Mouse (Mus musculus): ENCODE measurements around the gene Sac3d1.

Sac3d1 gene

DNA sequence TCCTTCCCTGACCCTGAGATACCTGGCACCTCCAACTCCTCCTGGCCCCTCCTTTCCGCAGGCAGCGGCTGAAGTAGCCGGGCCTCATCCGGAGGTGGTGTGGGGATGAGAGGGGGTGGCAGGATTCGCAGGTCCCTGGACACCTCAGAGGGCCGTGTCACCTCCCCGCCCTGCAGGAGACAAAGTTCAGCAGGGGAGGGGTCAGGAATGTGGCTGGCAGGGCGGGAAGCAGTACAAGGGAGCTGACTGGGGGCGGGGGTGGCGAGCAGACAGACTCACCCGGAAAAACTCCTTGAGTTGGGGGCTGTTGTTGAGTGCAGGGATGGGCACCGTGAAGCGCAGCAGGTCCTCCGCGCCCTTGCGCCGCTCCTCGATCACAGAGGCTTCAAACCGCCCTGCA lies 3.3 kb upstream of the Sac3d1 start:
- DNase-seq (ENCODE audit: low read depth, low spot score) = no peak

DNA sequence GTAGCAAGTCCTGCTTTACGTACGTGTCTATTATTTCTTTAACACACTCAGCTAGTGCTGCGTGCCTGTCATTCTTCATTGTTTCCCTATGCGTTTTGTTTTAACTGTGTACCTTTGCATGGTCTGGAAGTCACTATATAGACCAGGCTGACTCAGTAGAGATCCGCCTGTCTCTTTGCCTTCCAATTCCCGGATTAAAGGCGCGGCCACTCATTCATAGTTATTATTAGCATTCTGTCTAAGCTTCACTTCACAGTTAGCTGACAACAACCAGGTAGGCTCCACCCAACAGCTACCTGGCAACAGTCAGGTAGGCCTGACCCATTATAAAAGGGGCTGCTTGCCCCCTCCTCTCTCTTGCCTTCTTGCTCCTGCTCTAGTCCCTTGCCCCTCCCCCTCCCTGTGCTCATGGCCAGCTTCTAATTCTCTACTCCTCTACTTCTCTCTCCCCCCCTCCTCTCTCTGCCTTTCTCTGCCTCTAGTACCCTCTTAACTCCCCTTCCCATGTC lies 281 bp upstream of the Sac3d1 start:
- no peak for DNase-seq (ENCODE audit: low read depth, low spot score)

DNA sequence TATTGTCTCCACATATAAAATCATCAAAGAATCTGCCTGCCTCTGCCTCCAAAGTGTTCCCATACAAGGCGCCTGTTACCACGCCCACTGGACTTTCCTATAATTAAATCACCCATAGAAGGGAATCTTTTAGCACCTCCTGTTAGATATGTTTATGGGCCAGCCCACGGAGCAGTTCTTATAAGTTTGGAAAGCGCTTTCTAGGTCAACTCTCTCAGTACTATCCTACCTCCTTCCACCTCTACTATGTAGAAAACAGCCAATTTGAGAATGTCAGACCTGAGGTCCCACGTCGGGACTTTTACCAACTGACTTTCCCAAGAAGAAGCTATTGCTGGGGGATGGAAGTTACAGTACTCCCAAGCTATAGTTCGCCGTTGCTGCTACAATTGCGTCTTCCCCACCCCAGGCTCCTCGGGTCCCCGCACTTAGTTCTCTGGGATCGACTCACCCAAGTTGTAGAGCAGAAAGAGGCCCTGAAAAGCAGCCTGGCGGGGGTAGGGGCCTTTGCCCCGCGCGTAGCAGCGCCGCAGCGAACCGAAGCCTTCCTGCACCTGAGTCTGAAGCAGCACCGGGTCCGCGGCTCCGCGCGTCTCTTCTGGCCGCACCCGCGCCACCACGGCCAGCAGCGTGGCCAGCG lies 984 bp downstream of the Sac3d1 start:
- no peak for DNase-seq (ENCODE audit: low read depth, low spot score)

DNA sequence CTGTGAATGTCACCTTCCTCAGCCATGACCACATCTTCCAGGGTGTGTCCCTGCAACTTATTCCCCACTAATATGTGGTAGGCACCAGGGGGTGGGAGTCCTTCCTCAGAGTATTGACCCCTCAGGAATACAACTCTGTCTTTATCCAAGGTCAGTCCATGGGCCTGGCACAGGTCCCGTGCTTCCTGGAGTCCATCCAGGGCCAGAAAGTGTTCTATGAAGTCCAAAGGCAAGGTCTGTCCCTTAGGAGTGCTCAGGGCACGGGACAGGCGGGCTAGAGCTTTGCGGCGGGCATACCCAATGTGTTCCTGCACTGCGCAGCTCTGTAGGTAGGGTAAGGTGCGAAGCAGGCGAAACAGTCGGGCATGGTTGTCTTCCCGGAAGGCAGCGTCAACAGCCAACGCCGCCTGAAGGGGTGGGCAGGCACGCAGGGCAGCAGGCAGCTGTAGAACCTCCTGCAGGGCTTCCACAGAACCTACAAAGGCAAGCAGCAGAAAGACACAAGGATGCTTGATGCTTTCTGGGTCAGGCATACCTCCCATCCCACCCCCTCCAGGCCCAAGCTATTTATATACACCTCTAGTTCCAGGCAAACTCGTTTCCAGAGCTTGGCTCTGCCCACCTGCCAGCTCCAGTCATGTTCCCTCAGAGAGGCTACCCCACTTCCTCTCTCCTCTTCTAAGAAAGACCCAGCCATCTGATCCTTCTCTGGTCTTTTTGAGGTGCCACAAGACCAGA lies 2.2 kb downstream of the Sac3d1 start:
- no peak for DNase-seq (ENCODE audit: low read depth, low spot score)

DNA sequence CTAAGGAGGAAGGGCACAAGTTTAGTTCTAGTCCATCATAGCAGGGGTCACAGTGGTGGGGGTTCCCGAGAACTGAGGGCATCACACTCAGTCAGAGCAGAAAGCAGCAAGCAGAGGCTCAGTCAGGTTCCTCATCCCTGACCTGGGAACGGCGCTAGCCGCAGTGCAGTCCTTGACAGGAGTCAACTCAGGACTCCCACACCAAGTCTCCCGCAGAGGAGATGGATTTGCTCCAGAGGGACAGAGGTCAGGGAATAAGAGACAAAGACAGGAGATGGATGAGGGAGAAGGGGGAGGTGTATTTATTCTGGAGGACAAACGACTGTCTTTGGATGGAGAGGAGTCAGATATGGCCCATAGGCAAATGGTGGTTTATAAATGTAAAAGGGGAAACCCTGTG lies 5.3 kb downstream of the Sac3d1 start:
- DNase-seq (ENCODE audit: low read depth, low spot score) = no peak

DNA sequence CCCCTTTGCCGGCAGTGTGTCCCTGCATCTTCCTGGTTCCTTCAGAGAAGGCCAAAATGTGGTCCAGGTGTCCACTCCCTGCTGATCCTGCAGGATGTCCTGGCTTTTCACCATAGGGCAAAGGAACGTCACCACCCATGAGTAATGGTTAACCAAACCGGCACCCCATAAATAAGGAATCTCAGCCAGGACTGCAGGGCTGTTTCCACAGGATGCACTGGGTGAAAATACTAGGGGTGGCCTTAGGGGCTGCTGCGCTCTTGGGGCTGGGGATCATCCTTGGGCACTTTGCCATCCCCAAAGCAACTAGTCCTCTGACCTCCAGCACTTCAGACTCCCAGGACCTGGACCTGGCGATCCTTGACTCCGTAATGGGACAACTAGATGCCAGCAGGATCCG lies 12.9 kb downstream of the Sac3d1 start, which contains the start of gene Naaladl1:
TSS of gene Naaladl1 (plus strand) at position 197 of the 400 bp plus-strand sequence.
- no peak for DNase-seq (ENCODE audit: low read depth, low spot score)

DNA sequence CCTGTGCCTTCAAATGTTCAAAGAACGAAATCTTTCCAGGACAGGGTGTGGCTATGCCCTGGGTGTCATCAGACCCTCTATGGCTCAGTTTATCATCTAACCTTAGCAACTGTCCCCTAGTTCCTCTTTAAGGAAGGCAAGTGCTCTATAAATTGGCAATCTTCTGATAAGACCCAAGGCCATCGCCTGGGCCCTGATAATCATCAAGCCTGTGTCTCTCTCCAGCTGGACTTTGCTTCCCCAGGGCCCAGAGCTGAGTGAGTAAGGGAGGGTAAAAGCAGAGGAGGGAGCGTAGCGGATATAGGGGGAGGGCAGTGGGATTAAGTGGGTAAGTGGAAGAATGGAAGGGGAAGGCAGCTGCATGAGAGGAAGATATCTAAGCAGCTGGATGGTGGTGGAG lies 14.0 kb downstream of the Sac3d1 start:
- DNase-seq (ENCODE audit: low read depth, low spot score) = no peak

DNA sequence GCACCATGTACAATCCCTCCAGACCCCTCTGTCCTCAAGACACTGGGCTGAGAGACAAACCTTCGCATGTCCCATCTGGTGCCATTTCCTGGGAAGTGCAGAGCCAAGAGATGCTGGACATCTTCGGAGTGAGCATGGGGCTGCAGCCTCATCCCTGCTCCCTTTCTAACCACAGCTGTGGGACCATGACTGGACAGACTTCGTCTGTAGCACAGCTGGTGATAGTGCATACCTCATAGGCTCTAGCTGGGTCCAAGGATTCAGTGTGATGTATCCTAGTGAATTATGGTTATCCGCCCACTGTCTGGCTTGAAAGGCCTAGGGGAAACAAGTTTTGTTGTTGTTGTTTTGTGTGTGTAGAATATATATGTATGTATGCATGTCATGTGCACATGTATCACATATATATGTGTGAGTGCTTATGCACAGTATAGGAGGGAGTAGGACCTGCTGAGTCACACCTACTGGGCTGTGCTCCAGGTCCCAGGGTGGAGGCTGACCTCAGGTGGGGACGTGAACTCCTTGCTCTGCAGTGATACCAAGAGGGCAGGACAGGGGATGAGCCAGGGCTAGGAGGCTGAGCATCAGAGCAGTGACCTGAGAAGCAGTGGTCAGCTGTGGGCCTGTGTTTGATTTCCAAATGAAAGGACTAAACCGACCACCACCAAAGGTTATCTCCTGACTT lies 16.1 kb downstream of the Sac3d1 start:
- DNase-seq (ENCODE audit: low read depth, low spot score) = no peak

DNA sequence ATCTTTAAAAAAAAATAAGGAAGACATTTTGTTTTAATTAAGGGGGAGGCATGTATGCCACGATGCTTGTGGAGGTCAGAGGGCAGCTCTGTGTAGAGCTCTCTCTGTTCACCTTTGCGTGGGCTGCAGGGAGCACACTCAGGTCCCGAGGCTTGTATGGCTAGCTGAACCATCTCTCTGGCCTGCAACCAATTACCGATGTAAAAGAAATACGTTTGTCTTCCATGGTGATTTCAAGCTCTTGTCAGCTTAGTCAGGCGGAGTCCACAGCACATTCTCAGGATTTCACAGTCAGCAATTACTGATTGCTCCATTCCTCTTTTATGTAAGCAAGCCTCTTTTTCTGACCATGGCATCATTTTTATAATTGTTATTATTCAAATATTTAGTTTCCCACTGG lies 17.3 kb downstream of the Sac3d1 start:
- no peak for DNase-seq (ENCODE audit: low read depth, low spot score)

DNA sequence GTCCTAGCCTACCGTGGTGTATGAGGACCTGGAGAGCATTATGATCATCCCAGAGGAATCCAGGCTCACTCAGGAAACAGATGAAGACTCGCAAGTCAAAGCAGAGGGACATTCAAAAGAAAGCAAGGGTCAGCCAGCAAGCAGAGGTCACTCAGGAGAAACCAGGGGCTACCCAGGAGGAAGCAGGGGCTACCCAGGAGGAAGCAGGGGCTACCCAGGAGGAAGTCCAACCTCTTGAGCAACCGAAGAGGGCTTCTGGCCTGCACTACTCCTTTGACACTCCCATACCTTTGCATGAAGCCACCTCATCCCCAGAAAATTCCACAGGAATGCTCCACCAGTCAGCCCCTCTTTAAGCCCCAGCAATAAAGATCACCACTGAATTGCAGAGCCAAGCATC lies 20.6 kb downstream of the Sac3d1 start:
- no peak for DNase-seq (ENCODE audit: low read depth, low spot score)

DNA sequence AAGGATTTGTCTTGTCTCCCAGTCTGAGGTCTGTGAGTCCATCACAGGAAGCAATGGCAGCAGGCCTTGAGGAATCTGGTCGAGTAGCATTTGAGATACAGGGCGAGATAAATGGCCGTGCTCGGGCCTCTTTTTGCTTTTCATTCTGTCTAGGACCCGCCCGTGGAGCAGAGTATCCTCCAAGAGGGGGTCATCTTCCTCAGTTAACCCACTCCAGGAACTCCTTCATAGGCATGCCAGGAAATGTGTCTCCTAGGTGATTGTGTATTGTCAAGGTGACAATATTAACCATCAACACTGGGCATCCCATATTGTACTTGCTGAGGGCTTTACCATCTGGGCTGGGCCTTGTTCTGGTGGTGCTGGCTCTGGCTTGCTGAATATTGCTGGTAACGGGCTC lies 24.3 kb downstream of the Sac3d1 start, which contains the start of gene AC131692.1:
TSS of gene AC131692.1 (plus strand) at position 301 of the 400 bp plus-strand sequence.
- DNase-seq (ENCODE audit: low read depth, low spot score) = no peak

DNA sequence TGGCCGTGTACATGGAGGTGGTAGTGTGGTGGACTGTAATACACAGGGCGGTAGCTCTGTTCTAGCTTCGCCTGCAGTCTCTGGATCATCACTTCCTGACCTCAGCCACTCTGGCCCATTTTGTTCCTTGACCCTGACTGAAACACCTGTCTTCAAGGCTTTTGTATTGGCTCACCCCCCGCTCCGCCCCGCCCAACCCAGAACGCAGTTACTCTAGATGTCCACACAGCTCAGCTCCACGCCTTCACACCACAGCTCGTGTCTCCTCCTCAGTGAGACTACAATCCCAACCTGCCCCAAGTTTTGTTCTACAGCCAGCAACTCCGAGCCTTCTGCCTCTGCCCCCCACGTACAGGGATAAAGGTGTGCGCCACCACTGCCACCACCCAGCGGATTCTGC lies 29.6 kb downstream of the Sac3d1 start:
- DNase-seq (ENCODE audit: low read depth, low spot score) = no peak

DNA sequence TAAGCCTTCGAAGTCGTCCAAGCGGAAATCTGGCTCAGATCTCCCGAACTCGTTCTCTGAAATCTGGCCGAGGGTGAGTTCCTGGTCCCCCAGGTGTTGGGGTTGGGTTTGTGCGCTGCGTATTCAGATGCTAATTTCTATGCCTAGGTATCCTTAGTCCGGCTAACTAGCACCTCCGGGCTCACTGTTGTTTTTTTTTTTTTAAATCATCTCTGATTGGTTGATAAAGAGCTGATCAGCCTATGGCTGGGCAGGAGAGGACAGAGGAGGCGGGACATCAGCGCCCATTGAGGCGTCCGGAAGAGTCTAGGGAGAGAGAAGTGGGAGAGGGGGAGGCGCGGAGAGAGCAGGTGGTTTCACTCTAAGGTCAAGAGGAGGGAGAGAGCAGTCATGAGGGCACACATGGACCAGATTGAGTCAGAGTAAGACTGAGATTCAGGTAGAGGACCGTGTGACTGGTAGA lies 33.0 kb downstream of the Sac3d1 start:
- DNase-seq (ENCODE audit: low read depth, low spot score) = peak; percentile 65

DNA sequence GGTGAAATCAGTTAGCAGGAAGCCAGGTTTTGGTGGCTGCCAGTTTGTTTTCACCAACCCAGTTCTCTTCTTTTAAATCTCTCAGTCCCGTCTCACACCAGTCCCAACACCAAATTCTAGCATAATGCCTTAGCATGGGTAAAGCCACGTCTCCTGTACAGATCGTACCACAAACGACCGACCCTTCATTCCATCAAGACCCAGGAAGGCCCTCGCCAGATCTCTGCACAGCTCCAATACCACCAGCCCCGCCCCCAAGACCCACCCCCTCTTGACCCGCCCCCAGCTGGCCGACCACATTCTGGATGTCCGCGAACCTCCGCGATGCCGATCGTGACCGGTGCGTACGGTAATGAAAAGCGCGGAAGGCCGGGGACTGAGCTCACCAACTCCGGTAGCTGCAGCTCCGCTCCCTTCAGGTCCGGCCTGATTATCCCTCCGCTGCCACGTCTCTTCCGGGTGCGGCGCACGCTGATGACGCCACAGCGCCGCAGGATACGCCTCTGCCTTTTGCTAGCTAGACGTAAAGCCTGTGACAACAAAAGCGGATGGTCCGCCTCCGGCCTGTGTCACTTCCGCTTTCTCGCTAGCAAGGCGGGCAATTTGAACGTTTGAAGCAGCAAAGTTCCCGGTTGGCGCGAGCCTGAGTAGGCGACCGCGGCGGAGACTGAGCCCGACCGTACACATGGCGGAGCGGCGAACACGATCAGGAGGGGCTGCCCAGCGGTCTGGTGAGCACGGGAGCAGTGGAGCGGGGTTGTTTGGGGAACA lies 33.8 kb downstream of the Sac3d1 start, which contains the start of the genes Zfpl1 and Cdca5:
TSS of gene Zfpl1 (minus strand) at position 479 of the 771 bp plus-strand sequence.
TSS of gene Cdca5 (plus strand) at position 506 of the 771 bp plus-strand sequence.
- DNase-seq (ENCODE audit: low read depth, low spot score) = peak; percentile 98

DNA sequence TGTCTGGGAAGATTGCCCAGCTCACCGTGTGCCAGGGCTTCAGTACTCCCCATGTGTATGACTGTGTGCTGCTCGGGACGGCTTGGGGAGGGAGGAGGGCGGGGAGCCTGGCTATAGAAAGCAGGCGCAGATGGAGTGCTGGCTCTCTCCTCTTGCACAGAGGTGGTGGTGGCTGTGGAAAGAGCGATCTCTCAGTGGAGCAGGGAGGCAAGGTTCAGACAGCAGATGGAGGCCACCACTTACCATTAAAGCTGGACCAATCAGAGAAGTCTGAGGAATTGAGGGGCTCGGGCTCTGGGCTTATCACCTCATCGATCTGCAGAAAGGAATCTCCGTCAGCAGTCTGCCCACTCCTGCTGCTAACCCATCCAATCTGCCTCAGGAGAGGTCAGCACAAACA lies 36.3 kb downstream of the Sac3d1 start, which contains the start of gene Gm28374:
TSS of gene Gm28374 (minus strand) at position 101 of the 400 bp plus-strand sequence.
- DNase-seq (ENCODE audit: low read depth, low spot score) = no peak

DNA sequence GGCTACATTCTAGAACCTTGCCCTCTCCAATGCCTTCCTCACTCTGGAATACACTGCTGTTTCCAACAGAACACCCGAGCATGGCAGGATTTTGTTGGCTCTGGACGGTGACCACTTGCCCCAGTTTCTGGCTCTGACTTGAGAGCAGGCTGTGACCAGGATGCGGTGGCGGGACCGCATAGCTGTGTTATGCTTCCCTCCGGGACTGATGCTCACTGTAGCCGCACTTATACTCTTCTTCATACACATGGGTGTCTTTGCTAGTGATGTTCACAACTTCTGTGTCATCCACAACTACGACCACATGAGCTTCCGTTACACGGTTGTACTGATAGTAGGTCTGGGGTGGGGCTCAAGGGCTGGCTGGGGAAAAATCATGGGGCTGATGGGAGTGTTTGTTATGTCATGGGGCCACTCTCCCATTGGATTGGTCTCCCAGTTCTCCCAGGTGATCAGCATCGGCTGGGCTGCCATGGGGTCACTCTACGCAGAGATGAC lies 38.4 kb downstream of the Sac3d1 start, which contains the start of gene Tmem262:
TSS of gene Tmem262 (plus strand) at position 51 of the 498 bp plus-strand sequence.
- no peak for DNase-seq (ENCODE audit: low read depth, low spot score)

DNA sequence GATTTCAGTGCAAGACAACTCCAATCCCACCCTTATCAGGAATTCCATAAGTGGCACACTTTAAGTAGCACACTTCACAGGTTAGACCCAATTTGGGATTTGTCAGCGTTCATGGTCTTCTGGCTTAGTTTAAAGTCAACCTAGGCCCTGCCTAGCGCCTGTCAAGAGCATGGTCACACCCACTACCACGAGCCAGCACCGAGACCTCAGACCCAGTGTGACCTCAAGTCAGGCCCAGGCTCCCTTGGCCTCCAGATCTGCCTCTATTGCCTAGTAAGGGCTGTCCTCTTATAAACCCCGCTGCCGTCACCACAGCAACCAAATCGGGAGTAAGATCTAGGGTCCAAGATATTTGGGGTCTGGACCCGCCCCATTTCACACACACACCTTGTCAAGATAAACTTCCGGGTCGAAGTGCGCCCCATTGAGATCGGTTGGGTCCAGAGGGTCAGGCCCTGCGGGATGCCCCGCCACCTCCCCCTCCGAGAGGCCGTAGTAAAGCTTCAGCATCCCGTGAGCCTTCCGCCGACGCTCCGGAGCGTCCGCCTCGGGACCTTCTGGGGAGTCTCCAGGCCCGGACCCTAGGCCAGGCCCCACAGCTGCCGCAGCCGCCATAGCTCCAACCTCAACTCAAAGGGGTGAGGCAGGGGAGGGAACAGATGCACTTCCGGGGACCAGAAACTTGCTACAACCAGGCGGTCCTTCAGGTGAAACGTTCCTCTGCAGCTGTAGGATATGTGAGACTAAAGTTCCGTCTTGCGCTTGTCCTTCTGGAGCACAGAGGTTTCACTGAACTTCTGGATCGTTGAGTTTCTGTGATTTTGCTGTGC lies 41.7 kb downstream of the Sac3d1 start, which contains the start of gene Vps51:
TSS of gene Vps51 (minus strand) at position 668 of the 830 bp plus-strand sequence.
- peak; percentile 72 for DNase-seq (ENCODE audit: low read depth, low spot score)

DNA sequence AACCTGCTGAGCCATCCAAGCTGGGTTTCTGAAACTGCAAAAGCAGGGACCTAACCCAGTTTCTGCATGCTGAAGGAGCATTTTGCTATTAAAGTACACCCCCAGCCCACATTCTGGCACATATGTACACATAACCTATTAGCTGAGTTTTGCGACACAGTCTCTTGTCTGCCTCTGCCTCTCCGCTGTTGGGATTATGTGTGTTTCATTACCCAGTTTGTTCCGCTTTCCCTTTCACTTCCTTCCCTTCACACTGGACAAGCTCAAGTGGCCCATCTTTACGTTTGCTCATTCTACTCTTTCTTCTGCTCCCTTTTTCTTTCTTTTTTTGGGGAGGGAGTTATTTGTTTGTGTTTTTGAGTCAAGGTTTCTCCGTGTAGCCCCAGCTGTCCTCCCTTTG lies 44.6 kb downstream of the Sac3d1 start:
- DNase-seq (ENCODE audit: low read depth, low spot score) = no peak

DNA sequence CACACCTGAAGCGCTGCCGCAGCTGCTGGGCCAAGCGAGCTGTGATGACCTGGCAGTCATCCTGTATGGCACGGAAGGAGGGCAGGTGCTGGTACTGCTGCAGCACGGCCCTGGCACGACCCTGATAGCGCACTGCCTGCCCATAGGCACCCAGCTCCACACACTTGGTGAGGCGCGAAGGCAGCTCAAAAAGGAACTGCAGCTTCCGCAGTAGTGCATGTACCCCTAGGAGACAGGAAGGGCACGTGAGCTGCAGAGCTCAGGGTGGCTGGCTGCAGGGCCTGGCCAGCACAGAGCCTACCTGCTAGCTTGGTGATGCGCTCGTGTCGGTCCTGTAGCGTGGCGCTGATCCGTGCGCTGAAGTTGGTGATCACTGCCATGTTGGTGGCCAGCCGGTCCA lies 47.2 kb downstream of the Sac3d1 start:
- no peak for DNase-seq (ENCODE audit: low read depth, low spot score)

Measured in WW6 (cell line).